Mouse (Mus musculus) limb, embryonic 11.5 days (tissue): ENCODE data around the gene Elmsan1. TPM values are rescaled to one million over a fixed set of nuclear protein-coding genes. Genes with fewer than 3 reads are reported as not detected.

Source experiments
- polyA plus RNA-seq: library from polyadenylated mRNA; unstranded; fragments of >200 nt; fragmentation: Nextera tagmentation; extraction: Ambion mirVana; gene quantifications from 2 replicates; pipeline ENCODE4 v1.2.1, GENCODE M21; 2014

The Elmsan1 gene
- polyA plus RNA-seq, 1 experiment from 2014 or later = 6.1 TPM

Other genes starting within 250 kb of the Elmsan1 start
- 0.06 TPM in 1 of 2 replicates, not detected in the other for gene Heatr4, start 234.0 kb downstream of the Elmsan1 start, polyA plus RNA-seq
- gene Acot2, start 231.0 kb downstream of the Elmsan1 start, polyA plus RNA-seq = 15.0 and 15.2 TPM in 2 replicates
- 31.2 and 38.6 TPM in 2 replicates for gene Acot1, start 209.4 kb downstream of the Elmsan1 start, polyA plus RNA-seq
- gene Acot4, start 180.5 kb downstream of the Elmsan1 start, polyA plus RNA-seq = 0.08 and 0.10 TPM in 2 replicates
- not detected in 2 replicates for gene Gm49366, start 179.9 kb downstream of the Elmsan1 start, polyA plus RNA-seq
- gene Acot3, start 166.7 kb downstream of the Elmsan1 start, polyA plus RNA-seq = 0.27 and 0.55 TPM in 2 replicates
- not detected in 2 replicates for gene Acot5, start 149.6 kb downstream of the Elmsan1 start, polyA plus RNA-seq
- gene Acot6, start 118.2 kb downstream of the Elmsan1 start, polyA plus RNA-seq = 1.1 TPM in 2 replicates
- 6.1 TPM in 2 replicates for gene Dnal1, start 104.5 kb downstream of the Elmsan1 start, polyA plus RNA-seq
- gene Pnma1, start 70.4 kb downstream of the Elmsan1 start, polyA plus RNA-seq = 0.70 and 0.99 TPM in 2 replicates
- 11.5 and 14.0 TPM in 2 replicates for gene Ptgr2, start 66.4 kb upstream of the Elmsan1 start, polyA plus RNA-seq
- 111 and 125 TPM in 2 replicates for gene Zfp410, start 98.0 kb upstream of the Elmsan1 start, polyA plus RNA-seq
- gene Coq6, start 142.8 kb upstream of the Elmsan1 start, polyA plus RNA-seq = 40.5 and 46.0 TPM in 2 replicates
- gene Fam161b, start 143.0 kb upstream of the Elmsan1 start, polyA plus RNA-seq = 3.3 and 4.0 TPM in 2 replicates
- gene Entpd5, start 190.1 kb upstream of the Elmsan1 start, polyA plus RNA-seq = 8.6 and 9.7 TPM in 2 replicates
- 0.48 and 0.61 TPM in 2 replicates for gene Bbof1, start 190.2 kb upstream of the Elmsan1 start, polyA plus RNA-seq
- gene Rnf113a2, start 198.3 kb upstream of the Elmsan1 start, polyA plus RNA-seq = 27.9 and 30.7 TPM in 2 replicates
- 23.6 and 24.0 TPM in 2 replicates for gene Aldh6a1, start 232.1 kb upstream of the Elmsan1 start, polyA plus RNA-seq
- 30.6 and 35.6 TPM in 2 replicates for gene Lin52, start 232.5 kb upstream of the Elmsan1 start, polyA plus RNA-seq